Mouse (Mus musculus): Measurements from ENCODE around the gene Phf20. TPM values are rescaled to one million over a fixed set of nuclear protein-coding genes. Genes with fewer than 3 reads are reported as not detected.
"Not testable (repeated sequence)": the region's sequence is repeated elsewhere in the genome, so short reads cannot be mapped to it uniquely, and the experiment has no call there.

Phf20 gene
- polyA plus RNA-seq, 1 experiment from 2014 or later: 133 TPM

DNA sequence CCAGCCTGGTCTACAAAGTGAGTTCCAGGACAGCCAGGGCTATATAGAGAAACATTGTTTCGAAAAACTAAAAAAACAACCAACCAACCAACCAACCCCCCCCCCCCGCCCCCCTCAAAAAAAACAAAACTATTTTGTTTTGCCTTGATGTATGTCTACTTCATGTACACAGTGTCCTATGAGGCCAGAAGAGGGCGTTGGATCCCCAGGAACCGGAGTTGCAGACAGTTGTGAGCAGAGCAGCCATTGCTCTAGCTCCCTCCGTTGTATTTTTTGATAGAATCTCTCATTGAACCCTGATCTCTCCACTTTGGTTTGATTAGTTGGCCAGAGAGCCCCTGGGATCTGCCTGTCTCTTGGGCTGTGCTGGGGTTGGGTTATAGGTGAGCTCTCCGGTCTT is 7.7 kb downstream of the Phf20 start:
- ATAC-seq: no peak
- no peak overlapping the region for H3K4me3 ChIP-seq
- H3K36me3 ChIP-seq (ENCODE audit: poor library complexity, severe bottlenecking): peaks cover 27% of the 10 kb centered on the region
- no peaks in the 10 kb centered on the region for H3K9me3 ChIP-seq (replicated peaks)
- H3K9ac ChIP-seq: no peak overlapping the region
- no peaks in the 10 kb centered on the region for H3K27me3 ChIP-seq
- no peak overlapping the region for H3K4me2 ChIP-seq
- 91% methylated on average over 6 of the region's 6 CpGs for WGBS
- H3K4me1 ChIP-seq: peaks cover 27% of the 10 kb centered on the region
- no peak overlapping the region for H3K27ac ChIP-seq

DNA sequence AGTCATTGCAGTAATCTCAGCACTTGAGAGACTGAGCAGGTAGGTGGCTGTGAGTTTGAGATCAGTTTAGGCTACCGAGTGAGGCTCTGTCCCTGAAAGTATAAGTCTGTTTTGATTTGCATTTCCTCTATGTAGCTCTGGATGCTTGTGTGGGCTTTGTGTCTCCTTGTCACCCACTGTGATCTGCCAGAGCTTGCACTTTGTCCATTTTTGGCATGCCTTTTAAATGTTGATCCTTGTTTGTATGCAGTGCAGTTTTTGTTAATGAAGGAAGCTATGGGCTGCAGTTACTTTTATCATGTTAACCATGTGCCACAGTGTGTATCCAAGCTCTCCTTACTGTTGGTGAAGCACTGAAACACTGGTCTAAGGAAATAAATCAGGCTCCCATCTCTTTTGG is 21.5 kb downstream of the Phf20 start:
- H3K9me3 ChIP-seq (replicated peaks): no peaks in the 10 kb centered on the region
- H3K4me1 ChIP-seq: no peaks in the 10 kb centered on the region
- WGBS: 41% methylated on average over 1 of the region's 1 CpGs
- H3K4me2 ChIP-seq: no peak overlapping the region
- no peak for ATAC-seq
- H3K36me3 ChIP-seq (ENCODE audit: poor library complexity, severe bottlenecking): peaks cover 15% of the 10 kb centered on the region
- no peak overlapping the region for H3K27ac ChIP-seq
- no peak overlapping the region for H3K4me3 ChIP-seq
- no peaks in the 10 kb centered on the region for H3K27me3 ChIP-seq
- H3K9ac ChIP-seq: no peak overlapping the region

DNA sequence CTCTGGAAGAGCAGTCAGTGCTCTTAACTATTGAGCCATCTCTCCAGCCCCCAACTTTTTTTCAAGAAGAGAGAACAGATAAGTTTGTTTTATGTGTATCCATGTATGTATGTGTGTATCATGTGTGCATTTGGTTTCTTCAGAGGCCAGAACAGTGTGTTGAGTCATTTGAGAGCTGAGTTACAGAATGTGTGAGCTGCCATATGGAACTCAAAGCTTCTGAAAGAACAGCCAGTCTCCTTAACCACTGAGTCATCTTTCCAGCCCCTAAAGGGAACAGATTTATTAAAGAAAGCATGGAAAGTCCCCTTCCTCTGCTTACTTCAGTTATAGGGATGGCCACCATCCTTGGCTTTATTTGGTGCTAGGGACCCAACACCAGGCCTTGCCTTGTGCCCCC is 25.8 kb downstream of the Phf20 start:
- ATAC-seq: no peak
- no peak overlapping the region for H3K27ac ChIP-seq
- H3K4me3 ChIP-seq: no peak overlapping the region
- H3K27me3 ChIP-seq: no peaks in the 10 kb centered on the region
- no peak overlapping the region for H3K4me2 ChIP-seq
- no peaks in the 10 kb centered on the region for H3K9me3 ChIP-seq (replicated peaks)
- H3K9ac ChIP-seq: no peak overlapping the region
- H3K4me1 ChIP-seq: no peaks in the 10 kb centered on the region
- H3K36me3 ChIP-seq (ENCODE audit: poor library complexity, severe bottlenecking): peaks cover 37% of the 10 kb centered on the region

DNA sequence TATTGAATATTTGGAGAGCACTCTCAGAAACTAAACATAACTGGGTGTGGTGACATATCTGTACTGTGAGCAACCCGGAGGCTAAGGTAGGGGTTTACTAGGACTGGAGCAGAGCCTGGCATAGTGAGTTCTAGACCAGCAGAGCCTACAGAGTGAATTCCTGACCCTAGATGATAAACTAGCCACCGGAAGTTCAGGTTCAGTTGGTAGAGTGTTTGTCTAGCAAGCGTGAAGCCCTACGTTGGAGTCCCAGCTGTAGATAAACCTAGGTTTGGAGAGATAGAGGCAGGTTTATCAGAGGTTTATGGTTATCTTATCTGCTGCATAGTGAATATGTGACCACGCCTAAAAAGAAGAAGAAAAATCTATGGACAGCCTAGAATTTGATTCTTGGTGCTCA is 27.8 kb downstream of the Phf20 start:
- no peak for ATAC-seq
- H3K27ac ChIP-seq: no peak overlapping the region
- H3K36me3 ChIP-seq (ENCODE audit: poor library complexity, severe bottlenecking): peaks cover 53% of the 10 kb centered on the region
- H3K9ac ChIP-seq: no peak overlapping the region
- H3K4me2 ChIP-seq: no peak overlapping the region
- H3K27me3 ChIP-seq: no peaks in the 10 kb centered on the region
- WGBS: 92% methylated on average over 5 of the region's 5 CpGs
- no peak overlapping the region for H3K4me3 ChIP-seq
- no peaks in the 10 kb centered on the region for H3K4me1 ChIP-seq
- H3K9me3 ChIP-seq (replicated peaks): no peaks in the 10 kb centered on the region

DNA sequence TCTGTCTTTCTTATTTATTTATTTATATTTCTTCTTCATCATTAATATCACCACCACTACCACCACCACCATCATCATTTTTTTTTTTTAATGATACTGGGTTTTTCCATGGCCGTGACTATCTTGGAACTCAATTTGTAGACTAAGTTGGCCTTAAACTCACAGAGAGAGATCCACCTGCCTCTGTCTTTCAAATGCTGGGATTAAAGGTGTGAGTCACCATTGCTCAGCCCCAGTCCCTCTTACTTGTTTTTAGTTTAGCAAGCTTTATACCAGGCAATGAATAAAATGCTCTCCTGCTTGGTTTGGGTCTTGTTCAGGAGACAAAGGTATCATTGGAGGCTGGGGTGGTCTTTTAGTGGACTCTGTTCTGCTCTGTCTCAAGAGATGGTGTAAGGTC is 31.4 kb downstream of the Phf20 start:
- H3K9me3 ChIP-seq (replicated peaks): no peaks in the 10 kb centered on the region
- no peaks in the 10 kb centered on the region for H3K4me1 ChIP-seq
- H3K27me3 ChIP-seq: no peaks in the 10 kb centered on the region
- H3K27ac ChIP-seq: no peak overlapping the region
- ATAC-seq: no peak
- WGBS: 97% methylated on average over 1 of the region's 1 CpGs
- no peak overlapping the region for H3K9ac ChIP-seq
- H3K4me2 ChIP-seq: no peak overlapping the region
- no peak overlapping the region for H3K4me3 ChIP-seq
- H3K36me3 ChIP-seq (ENCODE audit: poor library complexity, severe bottlenecking): peaks cover 75% of the 10 kb centered on the region

DNA sequence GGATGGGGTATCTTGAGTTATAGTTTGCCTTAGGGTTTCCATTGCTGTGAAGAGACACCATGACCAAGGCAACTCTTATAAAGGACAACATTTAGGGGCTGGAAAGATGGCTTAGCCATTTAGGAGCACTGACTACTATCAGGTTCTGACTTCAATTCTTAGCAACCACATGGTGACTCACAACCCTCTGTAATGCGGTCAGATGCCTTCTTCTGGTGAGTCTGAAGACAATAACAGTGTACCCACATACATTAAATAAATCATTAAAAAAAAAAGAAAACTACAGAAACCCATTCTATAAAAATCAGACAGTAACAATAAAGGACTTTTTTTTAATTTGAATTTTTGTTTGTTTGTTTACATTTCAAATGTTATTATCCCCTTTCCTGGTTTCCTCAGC is 32.9 kb downstream of the Phf20 start:
- 97% methylated on average over 1 of the region's 1 CpGs for WGBS
- peaks cover 66% of the 10 kb centered on the region for H3K36me3 ChIP-seq (ENCODE audit: poor library complexity, severe bottlenecking)
- ATAC-seq: no peak

DNA sequence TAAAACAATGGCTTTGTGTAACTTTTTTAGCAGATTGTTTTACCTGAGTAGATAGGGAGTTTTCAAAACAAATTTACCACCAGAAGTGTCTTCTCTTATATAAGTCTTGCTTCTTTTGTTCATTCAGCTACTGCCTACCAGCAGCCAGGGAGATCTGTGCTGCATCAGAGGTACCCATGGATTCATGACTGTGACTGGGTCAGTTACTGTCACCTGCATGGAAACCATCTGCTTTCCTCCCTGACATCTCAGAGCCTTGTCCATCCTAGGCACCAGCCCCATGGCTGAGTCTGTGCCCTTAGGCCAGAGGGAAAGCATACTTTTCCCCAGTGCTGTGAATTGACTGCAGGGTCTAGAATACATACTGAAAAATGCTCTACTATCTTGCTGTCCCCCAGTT is 35.1 kb downstream of the Phf20 start:
- Histone ChIP-seq H3K36me3 (ENCODE audit: poor library complexity, severe bottlenecking) (peaks cover 60% of the 10 kb centered on the region), H3K9ac (no peak overlapping the region), H3K27me3 (no peaks in the 10 kb centered on the region), H3K4me3 (no peak overlapping the region), H3K4me1 (peaks cover 2% of the 10 kb centered on the region; the same call in 1 of the 2 replicates), H3K4me2 (no peak overlapping the region), H3K27ac (no peak overlapping the region), H3K9me3 (replicated peaks) (no peaks in the 10 kb centered on the region)
- ATAC-seq: no peak

More for the DNA sequence above, 32.9 kb downstream of the Phf20 start:
- Histone ChIP-seq H3K27me3 (no peaks in the 10 kb centered on the region), H3K4me3 (no peak overlapping the region), H3K4me2 (no peak overlapping the region), H3K4me1 (no peaks in the 10 kb centered on the region), H3K9me3 (replicated peaks) (no peaks in the 10 kb centered on the region), H3K9ac (no peak overlapping the region), H3K27ac (no peak overlapping the region)

DNA sequence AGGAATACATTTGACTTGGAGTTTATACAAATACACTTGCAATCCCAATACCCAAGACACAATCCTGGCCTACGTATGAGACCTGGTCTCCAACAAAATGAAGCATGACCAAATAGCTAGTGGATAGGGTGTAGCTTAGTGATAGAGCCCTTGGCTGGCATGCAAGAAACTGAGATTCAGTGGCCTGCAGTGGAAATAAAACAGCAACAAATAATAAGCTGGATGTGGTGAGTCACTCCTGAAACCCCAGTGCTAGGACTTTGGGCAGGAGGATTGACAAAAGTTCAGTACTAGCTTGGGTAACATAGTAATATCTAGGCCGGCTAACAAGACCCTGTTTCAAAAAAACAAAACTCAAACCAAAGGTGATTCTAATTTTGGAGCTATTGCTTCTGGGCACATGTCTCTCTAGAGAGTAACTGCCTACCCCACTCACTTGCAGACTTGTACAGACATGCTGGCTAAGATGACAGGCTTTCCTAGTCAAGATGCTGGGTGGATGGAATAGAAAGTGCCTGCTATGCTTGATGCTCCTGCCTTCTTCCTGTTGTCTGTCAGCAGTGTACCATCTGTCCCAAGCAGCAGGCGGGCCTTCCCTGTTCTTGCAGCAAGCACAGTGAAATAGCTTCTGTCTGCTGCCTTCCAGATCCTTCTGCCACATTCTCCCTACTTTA is 37.1 kb downstream of the Phf20 start:
- H3K27ac ChIP-seq: peak overlapping the region; percentile 67
- peaks cover 2% of the 10 kb centered on the region; the same call in 1 of the 2 replicates for H3K4me1 ChIP-seq
- WGBS: 85% methylated on average over 3 of the region's 3 CpGs
- no peak overlapping the region for H3K9ac ChIP-seq
- H3K36me3 ChIP-seq (ENCODE audit: poor library complexity, severe bottlenecking): peaks cover 52% of the 10 kb centered on the region
- H3K27me3 ChIP-seq: no peaks in the 10 kb centered on the region
- H3K9me3 ChIP-seq (replicated peaks): no peaks in the 10 kb centered on the region
- H3K4me2 ChIP-seq: no peak overlapping the region
- no peak overlapping the region for H3K4me3 ChIP-seq
- ATAC-seq: peak; percentile 45; the same call in 1 of the 2 replicates

DNA sequence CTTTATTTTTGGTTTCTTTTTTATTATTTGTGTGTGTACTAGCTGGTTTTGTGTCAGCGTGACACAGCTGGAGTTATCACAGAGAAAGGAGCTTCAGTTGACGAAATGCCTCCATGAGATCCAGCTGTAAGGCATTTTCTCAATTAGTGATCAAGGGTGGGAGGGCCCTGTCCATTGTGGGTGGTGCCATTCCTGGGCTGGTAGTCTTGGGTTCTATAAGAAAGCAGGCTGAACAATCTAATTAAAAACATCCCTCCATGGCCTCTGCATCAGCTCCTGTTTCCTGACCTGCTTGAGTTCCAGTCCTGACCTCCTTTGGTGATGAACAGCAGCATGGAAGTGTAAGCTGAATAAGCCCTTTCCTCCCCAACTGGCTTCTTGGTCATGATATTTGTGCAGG is 37.8 kb downstream of the Phf20 start:
- not testable (repeated sequence) for H3K4me3 ChIP-seq; ATAC-seq; H3K27me3 ChIP-seq; H3K9ac ChIP-seq; H3K9me3 ChIP-seq (replicated peaks); H3K4me1 ChIP-seq; H3K4me2 ChIP-seq
- peaks cover 50% of the 10 kb centered on the region for H3K36me3 ChIP-seq (ENCODE audit: poor library complexity, severe bottlenecking)
- WGBS: 64% methylated on average over 2 of the region's 2 CpGs
- peak overlapping the region; percentile 67 for H3K27ac ChIP-seq

DNA sequence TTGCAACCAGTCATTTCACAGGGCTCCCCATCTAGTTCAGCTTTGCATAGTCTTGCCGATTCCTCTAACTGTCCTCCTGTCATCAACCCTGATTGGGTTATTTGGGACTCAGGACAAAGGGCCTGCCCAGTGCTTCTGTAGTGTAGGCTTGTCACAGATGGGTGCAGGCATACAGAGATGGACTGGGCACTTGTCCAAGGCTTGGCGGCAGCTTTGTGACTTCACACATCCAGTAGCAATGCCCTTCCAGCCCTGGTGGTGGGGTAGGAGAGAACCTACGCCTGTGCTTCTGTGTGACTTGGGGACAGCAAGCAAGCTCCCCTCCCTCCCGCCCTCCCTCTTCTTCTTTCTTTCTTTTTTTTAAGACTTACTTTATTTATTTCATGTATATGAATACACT is 39.6 kb downstream of the Phf20 start:
- no peak overlapping the region for H3K4me3 ChIP-seq
- ATAC-seq: no peak
- H3K4me2 ChIP-seq: no peak overlapping the region
- 75% methylated on average over 4 of the region's 4 CpGs for WGBS
- H3K9ac ChIP-seq: no peak overlapping the region
- no peaks in the 10 kb centered on the region for H3K27me3 ChIP-seq
- no peak overlapping the region for H3K27ac ChIP-seq
- no peaks in the 10 kb centered on the region for H3K9me3 ChIP-seq (replicated peaks)
- H3K4me1 ChIP-seq: peaks cover 2% of the 10 kb centered on the region; the same call in 1 of the 2 replicates
- peaks cover 51% of the 10 kb centered on the region for H3K36me3 ChIP-seq (ENCODE audit: poor library complexity, severe bottlenecking)

DNA sequence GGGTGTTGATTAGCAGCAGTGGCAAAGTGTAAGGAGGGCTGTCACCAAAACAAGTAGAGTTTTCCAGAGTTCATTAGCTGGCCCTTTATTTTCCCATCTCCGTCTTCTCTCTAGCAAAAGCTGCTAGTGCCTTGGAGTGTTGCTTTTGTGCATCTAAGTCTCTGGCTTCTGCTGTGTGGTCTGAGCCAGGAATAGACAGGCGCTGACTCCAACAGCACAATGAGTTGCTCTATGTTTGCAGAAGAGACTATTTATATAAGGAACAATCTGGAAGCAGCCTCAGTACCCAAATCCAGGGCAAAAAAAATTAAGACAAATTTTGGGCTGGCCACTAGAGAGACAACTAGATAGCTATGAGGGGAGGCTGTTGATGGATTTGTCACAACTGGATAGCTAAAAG is 45.4 kb downstream of the Phf20 start:
- Histone ChIP-seq H3K27me3 (no peaks in the 10 kb centered on the region), H3K4me2 (no peak overlapping the region)
- WGBS: 89% methylated on average over 2 of the region's 2 CpGs

DNA sequence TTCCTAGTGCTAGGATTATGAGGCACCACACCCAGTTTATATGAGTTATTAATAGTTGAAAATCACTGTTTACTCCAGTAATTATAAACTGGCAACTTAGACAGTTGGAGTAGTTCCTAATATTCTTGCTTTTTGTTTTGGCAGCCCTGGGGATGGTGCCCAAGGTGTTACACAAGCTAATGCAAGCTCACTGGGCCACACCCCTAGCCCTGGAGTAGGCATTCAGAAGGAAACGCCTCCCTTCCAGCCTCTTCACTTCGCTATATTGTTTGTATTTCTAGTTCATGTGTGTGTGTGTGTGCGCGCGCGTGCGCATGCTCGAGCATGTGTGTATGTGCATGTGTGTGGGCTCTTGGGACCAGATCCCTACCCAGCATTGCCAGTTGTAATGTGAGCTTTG is 46.7 kb downstream of the Phf20 start:
- H3K9ac ChIP-seq: no peak overlapping the region
- H3K4me3 ChIP-seq: no peak overlapping the region
- no peaks in the 10 kb centered on the region for H3K4me1 ChIP-seq
- no peaks in the 10 kb centered on the region for H3K9me3 ChIP-seq (replicated peaks)
- WGBS: 93% methylated on average over 8 of the region's 8 CpGs
- H3K36me3 ChIP-seq (ENCODE audit: poor library complexity, severe bottlenecking): peaks cover 47% of the 10 kb centered on the region
- no peak for ATAC-seq
- no peak overlapping the region for H3K4me2 ChIP-seq
- no peaks in the 10 kb centered on the region for H3K27me3 ChIP-seq
- no peak overlapping the region for H3K27ac ChIP-seq

More for the DNA sequence above, 45.4 kb downstream of the Phf20 start:
- ATAC-seq: no peak
- Histone ChIP-seq H3K9ac (no peak overlapping the region), H3K36me3 (ENCODE audit: poor library complexity, severe bottlenecking) (peaks cover 45% of the 10 kb centered on the region), H3K4me1 (no peaks in the 10 kb centered on the region), H3K27ac (no peak overlapping the region), H3K4me3 (no peak overlapping the region), H3K9me3 (replicated peaks) (no peaks in the 10 kb centered on the region)

DNA sequence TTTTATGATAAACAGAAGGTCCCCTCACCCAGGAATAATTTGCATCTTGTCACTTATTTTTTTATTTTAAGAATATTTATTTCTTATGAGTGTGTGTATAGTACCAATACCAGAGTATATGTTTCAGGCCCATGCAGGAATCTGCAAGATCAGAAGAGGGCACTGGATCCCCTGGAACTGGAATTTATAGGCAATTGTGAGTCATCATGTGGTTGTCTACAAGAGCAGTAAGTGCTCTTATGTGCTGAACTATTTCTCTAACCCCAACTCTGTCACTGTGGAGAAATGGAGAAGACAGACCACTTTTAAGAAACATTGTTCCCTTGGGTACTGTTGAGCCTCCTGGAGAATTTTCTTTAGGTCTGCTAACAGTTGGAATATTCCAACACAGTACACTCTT is 51.3 kb downstream of the Phf20 start:
- Histone ChIP-seq H3K4me1 (no peaks in the 10 kb centered on the region), H3K4me2 (no peak overlapping the region), H3K4me3 (no peak overlapping the region), H3K9ac (no peak overlapping the region), H3K27ac (no peak overlapping the region), H3K9me3 (replicated peaks) (no peaks in the 10 kb centered on the region), H3K27me3 (no peaks in the 10 kb centered on the region), H3K36me3 (ENCODE audit: poor library complexity, severe bottlenecking) (peaks cover 43% of the 10 kb centered on the region)
- ATAC-seq: no peak

Data from forebrain, embryonic 13.5 days (tissue).